Mouse (Mus musculus) lung, postnatal 0 days (tissue): ENCODE results near the gene Poldip3.

Experiments used
- CTCF ChIP-seq: IDR thresholded peaks from 2 replicates; pipeline ENCODE4 v1.5.1; 2016; ENCODE audit warnings: antibody characterized with exemption, mild to moderate bottlenecking
- EP300 ChIP-seq: IDR thresholded peaks from 2 replicates; pipeline ENCODE4 v1.6.1; 2016; ENCODE audit warnings: antibody characterized with exemption, mild to moderate bottlenecking, control low read depth

DNA sequence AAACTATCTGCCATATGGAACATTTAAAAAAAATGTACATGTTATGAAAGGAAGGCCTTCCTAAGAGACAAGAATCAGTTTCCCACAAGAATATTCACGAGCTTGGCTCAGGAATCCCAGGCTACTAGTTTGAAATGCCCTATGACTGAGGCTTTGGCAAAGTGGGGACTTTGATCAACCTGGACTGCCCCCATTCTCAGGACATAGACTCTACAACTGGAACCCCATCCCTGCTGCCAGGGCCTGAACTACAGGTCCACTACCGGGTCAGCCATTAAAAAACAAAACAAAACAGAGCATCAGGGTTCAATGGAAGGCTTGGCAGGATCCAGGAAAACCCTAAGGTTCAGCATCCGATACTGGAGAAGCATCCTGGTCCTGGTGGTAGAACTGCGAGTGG, 1.5 kb upstream of the Poldip3 start:
- TF ChIP-seq CTCF (no peak), EP300 (no peak)
